ENCODE assay signal across 8 mouse cellular contexts in genomic region chr4:114300390-114301012, GRCm38 (mm10).
DNase-seq lines count a peak whose midpoint lies in the region; ATAC-seq lines count a peak whose summit lies in the region.

No protein-coding gene starts in this region.

- H3K4me2 ChIP-seq in hindbrain, embryonic 12.5 days (replicated peaks), result no peak overlapping the region

- no peak overlapping the region for H3K9ac ChIP-seq in hindbrain, embryonic 12.5 days

- H3K4me1 ChIP-seq in hindbrain, embryonic 10.5 days (replicated peaks), result no peaks in the 10 kb centered on the region
- H3K4me1 ChIP-seq in hindbrain, embryonic 12.5 days, result no peaks in the 10 kb centered on the region

- peak; percentile 2 for DNase-seq in hindbrain, embryonic 10.5 days (ENCODE audit: low spot score)
- DNase-seq in ES-CJ7 (ENCODE audit: low read depth, low spot score), result peak; percentile 10
- peak; percentile 68 for DNase-seq in embryo, embryonic 10.5 days (ENCODE audit: low spot score)
- DNase-seq in kidney, postnatal 36 days, result peak; percentile 34 to 58
- peak; percentile 75 for DNase-seq in retina, embryonic 14.5 days (ENCODE audit: low spot score)
- no peak for DNase-seq in natural killer cell, adult 2 months (ENCODE audit: low spot score in 2 of 2)
- no peak for DNase-seq in gastrocnemius, postnatal 14 days

- intact Hi-C loops in gastrocnemius, postnatal 14 days (cut with DNase I; ENCODE audit: low total_unique reads), result no loop called here

- 48% methylated on average over 3 of the region's 3 CpGs for WGBS in hindbrain, embryonic 10.5 days
- 47% methylated on average over 3 of the region's 3 CpGs for WGBS in hindbrain, embryonic 12.5 days

- H3K27ac ChIP-seq in hindbrain, embryonic 10.5 days, result no peak overlapping the region
- no peak overlapping the region for H3K27ac ChIP-seq in hindbrain, embryonic 12.5 days

- no peak overlapping the region for H3K4me3 ChIP-seq in hindbrain, embryonic 10.5 days
- no peak overlapping the region for H3K4me3 ChIP-seq in hindbrain, embryonic 12.5 days

- H3K9me3 ChIP-seq in hindbrain, embryonic 10.5 days, result no peaks in the 10 kb centered on the region
- no peaks in the 10 kb centered on the region for H3K9me3 ChIP-seq in hindbrain, embryonic 12.5 days (replicated peaks)

- no peak for ATAC-seq in hindbrain, embryonic 12.5 days (ENCODE audit: low FRiP score)

- no peaks in the 10 kb centered on the region for H3K36me3 ChIP-seq in hindbrain, embryonic 10.5 days
- no peaks in the 10 kb centered on the region for H3K36me3 ChIP-seq in hindbrain, embryonic 12.5 days

- H3K27me3 ChIP-seq in hindbrain, embryonic 10.5 days (ENCODE audit: insufficient read depth, poor library complexity, severe bottlenecking), result no peaks in the 10 kb centered on the region
- no peaks in the 10 kb centered on the region for H3K27me3 ChIP-seq in hindbrain, embryonic 12.5 days

Comparison
In these comparisons a context has a peak if more than half of its experiments do, and no peak if none do; other contexts are left out.
1. DNase-seq: peak in hindbrain, embryonic 10.5 days (single experiment), ES-CJ7 (single experiment), embryo, embryonic 10.5 days (single experiment), kidney, postnatal 36 days (2 of 2) and retina, embryonic 14.5 days (single experiment); none in natural killer cell, adult 2 months (0 of 2) and gastrocnemius, postnatal 14 days (single experiment).